Mouse (Mus musculus) heart, postnatal 0 days (tissue): ENCODE measurements around the gene Prx.

Source experiments
- CTCF ChIP-seq: IDR thresholded peaks from 2 replicates; pipeline ENCODE4 v1.5.1; 2016; ENCODE audit warnings: antibody characterized with exemption, control low read depth, low read depth
- EP300 ChIP-seq: IDR thresholded peaks from 2 replicates; pipeline ENCODE4 v1.6.1; 2016; ENCODE audit warnings: antibody characterized with exemption, low read depth

GRCm38 (mm10) chr7:27538797-27539196, 39.7 kb downstream of the Prx start:
- TF ChIP-seq CTCF (no peak), EP300 (no peak)
